Mouse (Mus musculus) adrenal gland, adult (tissue): ENCODE data around the gene Blm.

ENCODE experiments used
- DNase-seq, 2 experiments: peaks; one replicate each; pipeline ENCODE4 v3.0.0; 2022 to 2023; ENCODE audit warnings: low spot score in 1 of 2; ENCODE audit not compliant: inconsistent age in 2 of 2

The Blm gene

DNA sequence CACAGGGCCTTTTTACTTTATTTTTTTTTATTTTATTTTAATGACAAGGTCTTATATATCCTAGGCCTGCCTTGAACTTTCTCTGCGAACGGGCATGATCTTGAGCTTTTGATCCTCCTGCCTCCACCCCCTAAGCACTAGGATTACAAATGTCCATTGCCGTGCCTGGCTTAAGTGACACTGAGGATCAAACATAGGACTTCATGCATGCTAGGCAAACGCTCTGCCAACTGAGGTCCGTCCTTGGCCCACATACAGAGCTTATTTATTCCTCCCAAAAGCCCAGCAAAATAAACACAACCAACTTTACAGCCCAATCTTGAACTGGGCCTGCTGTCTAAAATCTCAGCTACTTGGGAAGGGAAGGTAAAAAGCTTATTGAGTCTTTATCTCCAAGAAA is 122.1 kb downstream of the Blm start:
- peak in 1 of 2 experiments; percentile 78 for DNase-seq

- no peak for DNase-seq
These were observed 122.6 kb downstream of the Blm start for GRCm38 (mm10) chr7:80412279-80412678.

- DNase-seq = peak in 1 of 2 experiments; percentile 56
These were observed 124.5 kb downstream of the Blm start for GRCm38 (mm10) chr7:80410380-80410779.

DNA sequence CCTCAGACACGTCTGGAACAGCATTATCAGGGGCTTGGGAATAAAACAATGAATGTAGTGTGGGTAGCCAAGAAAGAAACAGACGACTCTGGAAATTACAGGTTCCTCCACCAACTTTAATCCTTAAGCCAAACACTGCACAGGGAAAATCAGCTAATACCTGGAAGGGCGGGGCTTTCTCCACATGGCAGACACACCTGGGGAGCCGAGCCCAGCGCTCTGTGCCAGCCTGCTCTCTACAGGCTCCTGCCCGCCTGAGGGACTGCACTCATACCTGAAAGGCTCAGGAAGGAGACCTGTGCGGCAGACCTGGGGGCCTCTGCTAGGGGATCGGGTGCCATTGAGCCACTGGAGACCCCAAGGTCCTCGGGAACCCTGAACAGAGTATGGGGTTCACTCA is 127.2 kb downstream of the Blm start:
- DNase-seq = no peak

DNA sequence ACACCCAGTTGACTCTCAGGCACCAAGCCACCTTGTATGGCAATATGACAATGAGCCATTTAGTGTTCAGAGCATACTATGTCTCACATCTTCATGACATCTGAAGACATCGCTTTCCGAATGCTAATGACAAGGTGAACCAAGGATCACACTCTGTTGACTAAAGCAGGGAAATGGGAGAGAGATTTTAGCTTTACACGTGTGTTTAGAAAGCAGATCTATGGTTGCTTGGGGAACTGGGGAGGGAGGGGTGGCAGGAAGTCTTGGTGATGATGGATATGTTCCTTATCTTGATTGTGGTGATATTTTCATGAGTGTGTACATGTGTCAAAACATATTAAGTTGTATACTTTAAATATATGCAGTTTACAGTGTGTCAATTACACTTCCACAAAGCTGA is 128.7 kb downstream of the Blm start:
- DNase-seq = no peak

DNA sequence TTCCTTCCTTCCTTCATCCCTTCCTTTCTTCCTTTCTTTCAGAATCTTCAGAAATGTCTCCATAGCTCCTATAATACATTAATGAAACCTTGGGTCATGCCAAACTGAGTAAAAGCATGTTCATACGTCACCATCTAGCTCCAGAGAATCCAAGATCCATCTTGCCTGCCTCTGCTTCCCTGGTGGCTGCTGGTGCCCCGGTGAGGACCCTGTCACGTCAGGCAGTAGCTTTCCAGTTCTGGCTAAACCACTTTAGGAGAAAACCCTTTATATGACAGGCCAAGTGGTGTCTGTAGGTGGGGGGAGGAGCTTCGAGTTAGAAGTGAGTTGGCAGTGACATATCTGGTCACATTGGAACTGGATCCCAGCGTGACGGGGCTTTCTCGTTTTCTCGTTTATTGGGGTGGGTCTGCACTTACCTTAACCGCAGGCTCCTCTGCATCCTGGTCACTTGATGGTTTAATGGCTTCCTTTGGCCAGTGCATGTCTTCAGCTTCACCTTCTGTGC is 129.7 kb downstream of the Blm start, which contains the start of gene Furin:
Gene Furin (minus strand): TSS at position 249 of the 508 bp plus-strand sequence.
- no peak for DNase-seq
